Mouse (Mus musculus) CH12.LX (cell line): ENCODE results near the gene Psmd9.

ENCODE experiments used
- BHLHE40 ChIP-seq: IDR thresholded peaks from 2 replicates; pipeline ENCODE4 v1.6.1; 2011; ENCODE audit warnings: mild to moderate bottlenecking, low read depth, low read length, improper control_type of control experiment
- CHD2 ChIP-seq: IDR thresholded peaks from 2 replicates; pipeline ENCODE4 v1.6.1; 2011; ENCODE audit warnings: low read length, improper control_type of control experiment
- CTCF ChIP-seq, 2 experiments: IDR thresholded peaks in 1 of 2; conservative IDR thresholded peaks in 1 of 2; 2 replicates each; pipeline ENCODE4 v1.5.1; 2011 to 2012; ENCODE audit warnings: low read depth in 2 of 2, low read length in 2 of 2, improper control_type of control experiment in 1 of 2, inconsistent platforms in 1 of 2, mild to moderate bottlenecking in 1 of 2, moderate library complexity in 1 of 2
- E2F4 ChIP-seq: IDR thresholded peaks from 2 replicates; pipeline ENCODE4 v1.6.1; 2011; ENCODE audit warnings: low read depth, low read length, improper control_type of control experiment; ENCODE audit not compliant: insufficient replicate concordance
- MAX ChIP-seq: IDR thresholded peaks from 2 replicates; pipeline ENCODE4 v1.6.1; 2011; ENCODE audit warnings: low read length, improper control_type of control experiment
- MYC ChIP-seq: IDR thresholded peaks from 2 replicates; pipeline ENCODE4 v1.6.1; 2011; ENCODE audit warnings: low read depth, mild to moderate bottlenecking, improper control_type of control experiment, low read length
- NELFE ChIP-seq: IDR thresholded peaks from 2 replicates; pipeline ENCODE4 v1.6.1; 2011; ENCODE audit warnings: low read depth, low read length, improper control_type of control experiment
- NRF1 ChIP-seq: IDR thresholded peaks from 2 replicates; pipeline ENCODE4 v1.6.1; 2014; ENCODE audit warnings: low read depth, mild to moderate bottlenecking, inconsistent platforms, low read length, improper control_type of control experiment, moderate library complexity
- POLR2AphosphoS2 ChIP-seq: IDR thresholded peaks from 2 replicates; pipeline ENCODE4 v1.6.1; 2011; ENCODE audit warnings: low read depth, low read length, improper control_type of control experiment
- TCF12 ChIP-seq: IDR thresholded peaks from 2 replicates; pipeline ENCODE4 v1.6.1; 2014; ENCODE audit warnings: low read depth, mild to moderate bottlenecking, inconsistent platforms, low read length, improper control_type of control experiment
- UBTF ChIP-seq: IDR thresholded peaks from 2 replicates; pipeline ENCODE4 v1.6.1; 2012; ENCODE audit warnings: low read depth, mild to moderate bottlenecking, inconsistent platforms, low read length, improper control_type of control experiment, moderate library complexity
- USF1 ChIP-seq: IDR thresholded peaks from 2 replicates; pipeline ENCODE4 v1.6.1; 2014; ENCODE audit warnings: low read depth, mild to moderate bottlenecking, inconsistent platforms, low read length, improper control_type of control experiment
- USF2 ChIP-seq: conservative IDR thresholded peaks from 2 replicates; pipeline ENCODE4 v1.6.1; 2011; ENCODE audit warnings: low read depth, low read length, improper control_type of control experiment

- no peak for TF ChIP-seq POLR2AphosphoS2
- TF ChIP-seq UBTF: no peak
- TF ChIP-seq USF1: no peak
- TF ChIP-seq NRF1: no peak
- no peak for TF ChIP-seq BHLHE40
- TF ChIP-seq TCF12: no peak; the same call in 1 of the 2 replicates
- TF ChIP-seq CTCF (conservative IDR thresholded peaks at IDR 0.05 in 1 of 2, IDR thresholded peaks at IDR 0.05 in 1 of 2; ENCODE audit: low read depth in 2 of 2, low read length in 2 of 2): peak; percentile 95 to 98
- no peak for TF ChIP-seq MYC
- TF ChIP-seq CHD2: no peak
- no peak for TF ChIP-seq USF2
- TF ChIP-seq MAX: no peak
- no peak for TF ChIP-seq E2F4
- no peak; the same call in 1 of the 2 replicates for TF ChIP-seq NELFE
Observed at GRCm38 (mm10) chr5:123171646-123172350, 2.6 kb downstream of the Psmd9 start.
